Mouse (Mus musculus) layer of hippocampus, adult 18-20 months (tissue): ENCODE results near the gene Pak1. TPM values are rescaled to one million over a fixed set of nuclear protein-coding genes. Genes with fewer than 3 reads are reported as not detected.
"Not testable (repeated sequence)": the region's sequence is repeated elsewhere in the genome, so short reads cannot be mapped to it uniquely, and the experiment has no call there.

Experiments
- DNase-seq, 2 experiments: peaks; one replicate each; pipeline ENCODE4 v3.0.0; 2022; ENCODE audit warnings: low spot score in 2 of 2
- total RNA-seq, 2 experiments: library from RNA; stranded (reverse); gene quantifications; 2 replicates each; pipeline ENCODE4 v1.2.3; 2021

The Pak1 gene
- total RNA-seq, 2 experiments from 2014 or later, result 215 to 221 TPM

- no peak for DNase-seq
Measured at GRCm38 (mm10) chr7:97845546-97845945, 57.2 kb downstream of the Pak1 start.

- DNase-seq, result no peak
Measured at GRCm38 (mm10) chr7:97846539-97846938, 58.2 kb downstream of the Pak1 start.

- DNase-seq, result not testable (repeated sequence)
Measured at GRCm38 (mm10) chr7:97849557-97849956, 61.2 kb downstream of the Pak1 start.

GRCm38 (mm10) chr7:97850331-97850730, 62.0 kb downstream of the Pak1 start:
- DNase-seq, result no peak

GRCm38 (mm10) chr7:97863512-97863911, 75.2 kb downstream of the Pak1 start:
- DNase-seq, result no peak

- DNase-seq, result no peak
Measured at GRCm38 (mm10) chr7:97864531-97864930, 76.2 kb downstream of the Pak1 start.

GRCm38 (mm10) chr7:97867866-97868265, 79.5 kb downstream of the Pak1 start:
- no peak for DNase-seq

GRCm38 (mm10) chr7:97868766-97869165, 80.4 kb downstream of the Pak1 start:
- no peak for DNase-seq

- peak in 1 of 2 experiments; percentile 64 for DNase-seq
Measured at GRCm38 (mm10) chr7:97872396-97872795, 84.1 kb downstream of the Pak1 start.

GRCm38 (mm10) chr7:97873317-97873716, 85.0 kb downstream of the Pak1 start:
- DNase-seq, result no peak

GRCm38 (mm10) chr7:97877846-97878538, 89.7 kb downstream of the Pak1 start:
- no peak for DNase-seq

- no peak for DNase-seq
Measured at GRCm38 (mm10) chr7:97911646-97912045, 123.3 kb downstream of the Pak1 start.

GRCm38 (mm10) chr7:97914833-97915516, 126.6 kb downstream of the Pak1 start:
- peak in 1 of 2 experiments; percentile 9 for DNase-seq

- no peak for DNase-seq
Measured at GRCm38 (mm10) chr7:97919742-97920141, 131.4 kb downstream of the Pak1 start, which contains the start of gene Gdpd4. Gene Gdpd4, plus strand, starts transcription at chr7:97919955.

GRCm38 (mm10) chr7:97925819-97926218, 137.5 kb downstream of the Pak1 start:
- DNase-seq, result no peak

- no peak for DNase-seq
Measured at GRCm38 (mm10) chr7:97926978-97927377, 138.6 kb downstream of the Pak1 start.

- DNase-seq, result no peak
Measured at GRCm38 (mm10) chr7:97944485-97944884, 156.1 kb downstream of the Pak1 start.

Other genes starting within 250 kb of the Pak1 start
- 10 to 100 TPM; 51.7 to 53.4 TPM for gene Aamdc, start 209.0 kb upstream of the Pak1 start, total RNA-seq
- gene Rsf1, start 208.7 kb upstream of the Pak1 start, total RNA-seq, result 10 to 100 TPM; 48.5 to 50.1 TPM
- gene Clns1a, start 91.9 kb upstream of the Pak1 start, total RNA-seq, result 10 to 100 TPM; 90.6 to 97.5 TPM
- gene Aqp11, start 50.3 kb upstream of the Pak1 start, total RNA-seq, result 10 to 100 TPM; 37.2 to 41.8 TPM
- not detected for gene Gdpd4, start 131.4 kb downstream of the Pak1 start, total RNA-seq